Mouse (Mus musculus): Measurements from ENCODE around the gene Hspb2. TPM values are rescaled to one million over a fixed set of nuclear protein-coding genes. Genes with fewer than 3 reads are reported as not detected.

Hspb2 gene
- 5.4 and 6.9 TPM in 2 replicates for polyA plus RNA-seq (2015; fragmentation: Nextera tagmentation; extraction: Ambion mirVana)

GRCm38 (mm10) chr9:50752054-50752602 lies at the start of gene Hspb2:
Hspb2 (minus strand) TSS chr9:50752354.
- H3K4me2 ChIP-seq = peak within 1 kb of the TSS; percentile 36
- peaks cover 11% of the 10 kb centered on the region for H3K4me1 ChIP-seq
- ATAC-seq (ENCODE audit: insufficient read depth, low FRiP score, low read depth) = peak; percentile 50; the same call in 1 of the 2 replicates
- no peaks in the 10 kb centered on the region for H3K36me3 ChIP-seq
- H3K9ac ChIP-seq = no peak within 1 kb of the TSS
- no peaks in the 10 kb centered on the region for H3K27me3 ChIP-seq (replicated peaks)
- H3K27ac ChIP-seq = peak within 1 kb of the TSS; percentile 65; the same call in 1 of the 2 replicates
- peak within 1 kb of the TSS; percentile 24; the same call in 1 of the 2 replicates for H3K4me3 ChIP-seq (replicated peaks)
- 71% methylated on average over 14 of the region's 14 CpGs for WGBS
- H3K9me3 ChIP-seq = no peaks in the 10 kb centered on the region

DNA sequence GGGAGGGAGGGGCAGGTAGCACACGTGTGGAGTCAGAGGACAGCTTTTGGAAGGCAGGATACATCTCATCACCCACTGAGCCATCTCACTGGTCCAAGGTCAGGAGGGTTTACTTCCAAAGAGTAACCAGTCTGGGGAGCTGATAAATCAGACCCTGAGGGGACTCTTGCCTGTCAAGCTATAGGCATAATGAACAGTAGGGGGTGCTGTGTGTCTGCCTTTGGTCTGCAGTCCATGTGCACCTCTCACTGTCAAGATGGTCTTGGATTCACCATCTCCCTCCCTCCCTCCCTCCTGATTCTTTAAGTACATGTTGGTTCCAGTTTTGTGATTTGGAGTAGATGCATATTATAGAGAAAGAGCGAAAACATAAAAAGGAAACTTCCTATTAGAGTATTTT lies 48.8 kb upstream of the Hspb2 start:
- no peaks in the 10 kb centered on the region for H3K9me3 ChIP-seq
- 66% methylated on average over 2 of the region's 2 CpGs for WGBS
- H3K36me3 ChIP-seq = peaks cover 29% of the 10 kb centered on the region
- H3K9ac ChIP-seq = no peak overlapping the region
- H3K4me2 ChIP-seq = no peak overlapping the region
- H3K4me1 ChIP-seq = no peaks in the 10 kb centered on the region
- ATAC-seq (ENCODE audit: insufficient read depth, low FRiP score, low read depth) = no peak
- no peaks in the 10 kb centered on the region for H3K27me3 ChIP-seq (replicated peaks)
- H3K4me3 ChIP-seq (replicated peaks) = no peak overlapping the region
- H3K27ac ChIP-seq = no peak overlapping the region

DNA sequence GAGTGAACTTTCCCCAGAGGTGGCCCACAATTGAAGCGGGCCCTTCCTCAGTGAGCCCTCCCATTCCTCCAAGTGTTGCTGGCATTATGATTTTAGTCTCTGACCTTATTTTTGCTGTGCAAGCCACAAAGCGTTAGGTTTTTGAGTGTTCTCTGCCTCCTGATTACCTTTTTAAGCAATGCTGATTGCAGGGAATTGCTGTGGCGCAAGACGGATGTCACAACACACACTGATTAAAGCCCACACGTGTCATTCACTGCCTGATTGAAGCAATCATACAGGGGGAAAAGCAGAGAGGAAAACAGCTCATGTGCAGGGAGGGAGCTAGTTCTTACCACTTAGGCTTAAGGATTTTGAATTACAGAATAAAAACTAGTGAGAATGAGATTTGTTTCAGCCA lies 46.2 kb upstream of the Hspb2 start:
- ATAC-seq (ENCODE audit: insufficient read depth, low FRiP score, low read depth) = no peak
- no peak overlapping the region for H3K27ac ChIP-seq
- no peak overlapping the region for H3K4me2 ChIP-seq
- H3K9ac ChIP-seq = no peak overlapping the region
- no peak overlapping the region for H3K4me3 ChIP-seq (replicated peaks)
- no peaks in the 10 kb centered on the region for H3K4me1 ChIP-seq
- peaks cover 18% of the 10 kb centered on the region for H3K36me3 ChIP-seq
- no peaks in the 10 kb centered on the region for H3K27me3 ChIP-seq (replicated peaks)
- 86% methylated on average over 5 of the region's 5 CpGs for WGBS
- no peaks in the 10 kb centered on the region for H3K9me3 ChIP-seq

GRCm38 (mm10) chr9:50797641-50798040 lies 45.5 kb upstream of the Hspb2 start:
- Histone ChIP-seq H3K9ac (no peak overlapping the region), H3K4me1 (no peaks in the 10 kb centered on the region), H3K4me3 (replicated peaks) (no peak overlapping the region), H3K27ac (no peak overlapping the region), H3K27me3 (replicated peaks) (no peaks in the 10 kb centered on the region), H3K9me3 (no peaks in the 10 kb centered on the region), H3K36me3 (peaks cover 12% of the 10 kb centered on the region), H3K4me2 (no peak overlapping the region)
- ATAC-seq (ENCODE audit: insufficient read depth, low FRiP score, low read depth) = no peak
- WGBS = 94% methylated on average over 7 of the region's 7 CpGs

GRCm38 (mm10) chr9:50796776-50797175 lies 44.6 kb upstream of the Hspb2 start:
- no peaks in the 10 kb centered on the region for H3K27me3 ChIP-seq (replicated peaks)
- no peak overlapping the region for H3K4me3 ChIP-seq (replicated peaks)
- H3K27ac ChIP-seq = no peak overlapping the region
- H3K9ac ChIP-seq = no peak overlapping the region
- H3K36me3 ChIP-seq = peaks cover 15% of the 10 kb centered on the region
- no peaks in the 10 kb centered on the region for H3K9me3 ChIP-seq
- ATAC-seq (ENCODE audit: insufficient read depth, low FRiP score, low read depth) = no peak
- no peaks in the 10 kb centered on the region for H3K4me1 ChIP-seq
- WGBS = 87% methylated on average over 8 of the region's 8 CpGs
- H3K4me2 ChIP-seq = no peak overlapping the region

DNA sequence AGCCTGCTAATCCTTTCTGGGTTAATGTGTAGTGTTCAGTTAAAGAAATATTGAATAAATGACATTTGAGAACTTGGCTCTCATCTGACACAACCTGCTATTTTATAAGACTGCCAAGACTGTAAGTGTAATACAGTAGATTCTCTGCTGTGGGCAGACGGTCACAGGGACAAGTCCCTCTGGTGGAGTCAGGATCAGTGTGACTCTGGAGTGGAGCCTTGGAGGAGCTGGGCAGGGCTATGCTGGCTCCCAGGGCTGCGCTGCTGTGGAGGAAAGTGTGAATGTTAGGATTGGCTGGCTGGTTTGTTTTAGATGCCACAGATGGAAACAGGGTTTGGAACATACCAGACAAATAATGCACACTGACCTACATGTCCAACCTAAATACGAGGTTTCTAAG lies 43.1 kb upstream of the Hspb2 start:
- no peaks in the 10 kb centered on the region for H3K4me1 ChIP-seq
- no peak overlapping the region for H3K4me3 ChIP-seq (replicated peaks)
- H3K36me3 ChIP-seq = peaks cover 22% of the 10 kb centered on the region
- H3K27me3 ChIP-seq (replicated peaks) = no peaks in the 10 kb centered on the region
- no peaks in the 10 kb centered on the region for H3K9me3 ChIP-seq
- 85% methylated on average over 3 of the region's 3 CpGs for WGBS
- no peak for ATAC-seq (ENCODE audit: insufficient read depth, low FRiP score, low read depth)
- no peak overlapping the region for H3K4me2 ChIP-seq
- H3K27ac ChIP-seq = no peak overlapping the region
- H3K9ac ChIP-seq = no peak overlapping the region

- Histone ChIP-seq H3K36me3 (peaks cover 39% of the 10 kb centered on the region), H3K4me3 (replicated peaks) (no peak overlapping the region), H3K4me2 (no peak overlapping the region), H3K9ac (no peak overlapping the region), H3K27me3 (replicated peaks) (no peaks in the 10 kb centered on the region), H3K9me3 (no peaks in the 10 kb centered on the region), H3K4me1 (no peaks in the 10 kb centered on the region), H3K27ac (no peak overlapping the region)
- WGBS = 77% methylated on average over 2 of the region's 2 CpGs
- no peak for ATAC-seq (ENCODE audit: insufficient read depth, low FRiP score, low read depth)
These were observed 30.0 kb upstream of the Hspb2 start for GRCm38 (mm10) chr9:50782155-50782554.

GRCm38 (mm10) chr9:50776162-50776760 lies 24.1 kb upstream of the Hspb2 start:
- Histone ChIP-seq H3K4me3 (replicated peaks) (peak overlapping the region; percentile 97), H3K9ac (peak overlapping the region; percentile 91; the same call in 1 of the 2 replicates), H3K4me2 (peak overlapping the region; percentile 87), H3K9me3 (no peaks in the 10 kb centered on the region), H3K36me3 (peaks cover 19% of the 10 kb centered on the region; the same call in 1 of the 2 replicates), H3K27me3 (replicated peaks) (no peaks in the 10 kb centered on the region), H3K4me1 (peaks cover 13% of the 10 kb centered on the region; the same call in 1 of the 2 replicates), H3K27ac (peak overlapping the region; percentile 85)
- WGBS = 49% methylated on average over 11 of the region's 11 CpGs
- 0 out of 2 replicates have a peak, but pooled peaks have one; percentile 12 for ATAC-seq (ENCODE audit: insufficient read depth, low FRiP score, low read depth)

DNA sequence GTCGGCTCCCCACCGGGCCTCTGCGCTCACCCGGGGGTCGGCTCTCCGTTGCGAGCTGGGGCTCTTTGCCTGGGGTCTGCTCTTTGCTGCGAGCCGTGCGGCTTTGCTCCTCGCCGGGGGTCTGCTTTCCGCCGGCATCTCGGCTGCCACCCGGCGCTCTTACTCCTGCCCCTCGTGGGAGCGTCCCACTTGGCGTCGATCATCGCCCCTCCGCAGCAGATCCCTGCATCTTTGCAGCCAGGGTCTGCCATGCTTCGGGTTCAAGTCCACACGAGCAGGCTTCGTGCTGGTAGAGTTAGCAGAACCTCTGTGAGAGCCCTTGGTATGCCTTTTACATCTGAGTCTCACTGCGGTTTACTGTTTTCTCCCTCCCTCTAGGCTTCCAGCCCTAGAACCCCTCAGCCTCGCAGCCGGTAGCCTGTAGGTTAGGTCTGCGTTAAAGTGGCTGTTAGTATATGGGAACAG lies 23.5 kb upstream of the Hspb2 start:
- Histone ChIP-seq H3K9ac (peak overlapping the region; percentile 91), H3K4me3 (replicated peaks) (peak overlapping the region; percentile 97), H3K27ac (peak overlapping the region; percentile 85), H3K9me3 (no peaks in the 10 kb centered on the region), H3K27me3 (replicated peaks) (no peaks in the 10 kb centered on the region), H3K36me3 (peaks cover 16% of the 10 kb centered on the region; the same call in 1 of the 2 replicates), H3K4me1 (peaks cover 13% of the 10 kb centered on the region; the same call in 1 of the 2 replicates), H3K4me2 (peak overlapping the region; percentile 87)
- under 1% methylated on average over 30 of the region's 30 CpGs for WGBS
- ATAC-seq (ENCODE audit: insufficient read depth, low FRiP score, low read depth) = peak; percentile 54; the same call in 1 of the 2 replicates

DNA sequence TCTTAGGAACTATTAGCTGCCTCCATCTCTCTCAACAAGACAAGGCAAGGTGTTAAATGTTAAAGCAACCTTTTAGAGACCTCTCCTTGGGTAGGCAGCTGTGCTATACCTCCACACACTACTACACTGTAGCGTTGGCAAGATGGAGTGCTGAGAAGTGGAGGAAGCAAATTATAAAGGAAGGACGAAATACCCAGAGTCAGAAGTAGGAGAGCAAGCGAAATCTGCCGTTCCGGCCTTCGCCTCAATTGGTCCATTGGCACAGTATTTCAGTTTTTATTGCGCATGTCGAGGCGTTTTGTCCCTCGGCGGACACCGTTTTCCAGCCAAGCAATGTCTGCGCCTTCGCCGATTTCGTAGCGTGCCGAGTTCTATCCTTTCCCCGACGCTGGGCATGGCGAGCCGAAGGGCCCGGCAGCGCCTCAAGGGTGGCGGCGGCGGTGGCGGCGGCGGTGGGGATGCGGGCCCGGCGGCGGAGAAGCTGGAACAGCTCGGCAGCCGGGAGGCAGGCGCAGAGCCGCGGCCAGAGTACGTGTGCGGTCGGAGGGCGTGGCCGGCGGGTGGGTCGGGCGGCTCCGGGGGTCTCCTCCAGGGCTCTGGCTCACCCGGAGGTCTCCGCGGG lies 22.9 kb upstream of the Hspb2 start, which contains the start of the genes Alg9 and 1110032A03Rik:
Gene Alg9, plus strand, starts transcription at position 29 of the 622 bp plus-strand sequence.
Gene 1110032A03Rik, minus strand, starts transcription at position 530 of the 622 bp plus-strand sequence.
- H3K4me2 ChIP-seq = peak within 1 kb of the TSS; percentile 87
- no peaks in the 10 kb centered on the region for H3K9me3 ChIP-seq
- H3K36me3 ChIP-seq = peaks cover 16% of the 10 kb centered on the region; the same call in 1 of the 2 replicates
- H3K27me3 ChIP-seq (replicated peaks) = no peaks in the 10 kb centered on the region
- under 1% methylated on average over 51 of the region's 51 CpGs for WGBS
- peak; percentile 59 for ATAC-seq (ENCODE audit: insufficient read depth, low FRiP score, low read depth)
- peak within 1 kb of the TSS; percentile 97 for H3K4me3 ChIP-seq (replicated peaks)
- H3K4me1 ChIP-seq = peaks cover 13% of the 10 kb centered on the region; the same call in 1 of the 2 replicates
- peak within 1 kb of the TSS; percentile 85 for H3K27ac ChIP-seq
- H3K9ac ChIP-seq = peak within 1 kb of the TSS; percentile 91

- 0 out of 2 replicates have a peak, but pooled peaks cover 7% of the 10 kb centered on the region for H3K36me3 ChIP-seq
- H3K27ac ChIP-seq = no peak overlapping the region
- peak overlapping the region; percentile 97; the same call in 1 of the 2 replicates for H3K4me3 ChIP-seq (replicated peaks)
- H3K27me3 ChIP-seq (replicated peaks) = no peaks in the 10 kb centered on the region
- peaks cover 17% of the 10 kb centered on the region; the same call in 1 of the 2 replicates for H3K4me1 ChIP-seq
- peak overlapping the region; percentile 87 for H3K4me2 ChIP-seq
- WGBS = 59% methylated on average over 4 of the region's 4 CpGs
- H3K9me3 ChIP-seq = no peaks in the 10 kb centered on the region
- no peak for ATAC-seq (ENCODE audit: insufficient read depth, low FRiP score, low read depth)
- no peak overlapping the region for H3K9ac ChIP-seq
These were observed 21.9 kb upstream of the Hspb2 start for GRCm38 (mm10) chr9:50774026-50774462.
